Mouse (Mus musculus) right cerebral cortex, postnatal 4 days (tissue): Measurements from ENCODE around the gene Gm10139.
"Not testable (repeated sequence)": the region's sequence is repeated elsewhere in the genome, so short reads cannot be mapped to it uniquely, and the experiment has no call there.

Experiments
- DNase-seq: peaks from one replicate; pipeline ENCODE4 v3.0.0-alpha.2; 2022

The Gm10139 gene

GRCm38 (mm10) chr13:65512378-65512777 is at the start of gene Gm10139:
Gm10139 (plus strand) TSS chr13:65512678.
- not testable (repeated sequence) for DNase-seq

GRCm38 (mm10) chr13:65557636-65558035 is 45.2 kb downstream of the Gm10139 start:
- not testable (repeated sequence) for DNase-seq
